Mouse (Mus musculus): ENCODE results near the gene Asb8. TPM values are rescaled to one million over a fixed set of nuclear protein-coding genes. Genes with fewer than 3 reads are reported as not detected.

Asb8 gene
- polyA plus RNA-seq, 1 experiment from 2014 or later, result 46.7 TPM

- Histone ChIP-seq H3K27ac (peak within 1 kb of the TSS; percentile 95), H3K9me3 (no peaks in the 10 kb centered on the region), H3K27me3 (no peaks in the 10 kb centered on the region), H3K9ac (peak within 1 kb of the TSS; percentile 82), H3K36me3 (peaks cover 5% of the 10 kb centered on the region; the same call in 1 of the 2 replicates), H3K4me3 (peak within 1 kb of the TSS; percentile 85), H3K4me1 (peaks cover 13% of the 10 kb centered on the region), H3K4me2 (peak within 1 kb of the TSS; percentile 63)
- under 1% methylated on average over 30 of the region's 30 CpGs for WGBS
- peak; percentile 21; the same call in 1 of the 2 replicates for ATAC-seq (ENCODE audit: insufficient number of reproducible peaks, low FRiP score, low TSS enrichment, low read depth)
These were observed 72.9 kb downstream of the Asb8 start, which contains the start of gene Pfkm for GRCm38 (mm10) chr15:98092372-98093120. Gene Pfkm (plus strand): TSS chr15:98092589.

DNA sequence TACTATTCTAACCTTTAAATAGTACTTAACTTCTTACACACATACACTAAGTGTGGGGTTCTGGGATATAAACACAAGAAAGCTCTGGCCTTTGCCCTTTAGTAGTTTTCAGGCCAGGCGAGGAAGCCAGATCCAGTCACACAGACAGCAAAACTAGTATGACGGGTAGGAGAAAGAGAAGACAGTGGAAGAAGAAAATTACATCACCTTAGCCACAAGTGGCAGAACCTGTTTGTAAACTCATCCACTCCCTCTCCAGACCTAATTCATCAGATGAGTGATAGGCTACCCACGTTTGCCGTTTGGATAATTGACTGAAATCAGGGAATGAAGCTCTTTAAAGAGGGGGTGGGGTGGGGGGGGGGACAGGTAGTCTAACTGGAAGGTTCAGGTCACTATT lies 73.6 kb downstream of the Asb8 start:
- no peak overlapping the region for H3K9ac ChIP-seq
- no peaks in the 10 kb centered on the region for H3K9me3 ChIP-seq

DNA sequence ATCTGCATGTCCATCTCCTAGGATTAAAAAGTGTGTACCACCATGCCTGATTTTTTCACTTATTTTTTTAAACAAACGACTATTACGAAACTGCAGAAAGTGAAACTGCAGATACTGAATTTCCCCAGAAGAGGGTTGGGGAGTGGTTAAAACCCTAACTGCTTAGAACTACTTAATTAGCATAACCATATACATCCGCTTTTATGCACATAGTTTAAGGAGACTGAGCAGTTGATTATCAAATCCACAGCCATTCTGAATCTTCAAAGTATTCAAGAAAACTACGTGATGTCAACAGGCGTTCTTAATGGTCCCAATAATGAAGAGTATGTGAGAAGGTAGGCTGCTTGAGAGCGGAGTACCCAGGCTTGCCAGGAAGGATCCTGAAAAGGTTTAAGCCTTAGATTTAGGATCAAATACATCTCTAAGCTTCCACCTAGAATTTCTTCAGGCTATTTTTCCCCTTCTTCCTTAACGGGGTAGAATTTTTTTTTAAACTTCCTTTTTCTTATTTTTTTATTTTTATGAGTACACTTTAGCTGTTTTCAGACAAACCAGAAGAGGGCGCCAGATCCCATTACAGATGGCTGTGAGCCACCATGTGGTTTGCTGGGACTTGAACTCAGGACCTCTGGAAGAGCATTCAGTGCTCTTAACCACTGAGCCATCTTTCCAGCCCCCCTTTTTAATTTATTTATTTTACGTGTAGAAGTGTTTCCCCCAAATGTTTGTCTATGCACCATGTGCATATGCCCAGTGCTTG lies 75.8 kb downstream of the Asb8 start:
- Histone ChIP-seq H3K4me2 (no peak overlapping the region), H3K9ac (no peak overlapping the region), H3K4me1 (peaks cover 13% of the 10 kb centered on the region), H3K27me3 (no peaks in the 10 kb centered on the region), H3K36me3 (peaks cover 19% of the 10 kb centered on the region), H3K4me3 (no peak overlapping the region), H3K9me3 (no peaks in the 10 kb centered on the region), H3K27ac (no peak overlapping the region)
- no peak for ATAC-seq (ENCODE audit: insufficient number of reproducible peaks, low FRiP score, low TSS enrichment, low read depth)
- WGBS, result 76% methylated on average over 9 of the region's 9 CpGs

More for the DNA sequence above, 73.6 kb downstream of the Asb8 start:
- H3K4me3 ChIP-seq, result peak overlapping the region; percentile 85
- ATAC-seq (ENCODE audit: insufficient number of reproducible peaks, low FRiP score, low TSS enrichment, low read depth), result no peak
- 20% methylated on average over 4 of the region's 4 CpGs for WGBS
- H3K4me1 ChIP-seq, result peaks cover 13% of the 10 kb centered on the region
- peaks cover 9% of the 10 kb centered on the region; the same call in 1 of the 2 replicates for H3K36me3 ChIP-seq
- H3K27ac ChIP-seq, result no peak overlapping the region
- H3K27me3 ChIP-seq, result no peaks in the 10 kb centered on the region
- peak overlapping the region; percentile 63 for H3K4me2 ChIP-seq

DNA sequence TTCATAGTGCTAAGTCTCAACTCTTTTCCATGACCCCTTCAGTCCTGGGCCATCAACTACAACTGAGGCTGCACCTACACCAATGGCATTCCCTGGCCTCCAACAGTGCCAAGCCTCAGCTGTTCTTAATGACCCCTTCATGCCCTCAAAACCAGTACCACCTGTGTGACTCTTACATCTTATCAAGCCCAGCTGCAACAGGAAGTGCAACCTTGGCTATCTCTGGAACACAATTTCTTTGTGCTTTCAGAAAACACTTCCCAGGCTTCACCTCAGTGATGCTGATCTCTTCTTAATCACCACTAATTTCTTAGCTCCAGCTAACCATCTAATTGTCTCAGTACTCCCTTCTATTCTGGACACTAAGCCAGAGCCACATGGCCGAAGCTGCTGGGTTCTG lies 76.5 kb downstream of the Asb8 start:
- Histone ChIP-seq H3K4me1 (peaks cover 12% of the 10 kb centered on the region), H3K27me3 (no peaks in the 10 kb centered on the region), H3K9ac (no peak overlapping the region), H3K4me2 (no peak overlapping the region), H3K4me3 (no peak overlapping the region), H3K9me3 (no peaks in the 10 kb centered on the region), H3K36me3 (peaks cover 25% of the 10 kb centered on the region), H3K27ac (no peak overlapping the region)
- no peak for ATAC-seq (ENCODE audit: insufficient number of reproducible peaks, low FRiP score, low TSS enrichment, low read depth)
- 75% methylated on average over 1 of the region's 1 CpGs for WGBS

Other genes starting within 250 kb of the Asb8 start
- 48.8 and 51.3 TPM in 2 replicates for gene Tmem106c, start 201.4 kb downstream of the Asb8 start, polyA plus RNA-seq (2015; fragmentation: Nextera tagmentation; extraction: Ambion mirVana)
- 807 and 885 TPM in 2 replicates for gene Col2a1, start 160.9 kb downstream of the Asb8 start, polyA plus RNA-seq (2015; fragmentation: Nextera tagmentation; extraction: Ambion mirVana)
- 47.5 and 77.4 TPM in 2 replicates for gene Pfkm, start 73.0 kb downstream of the Asb8 start, polyA plus RNA-seq (2015; fragmentation: Nextera tagmentation; extraction: Ambion mirVana)
- gene Senp1, start 71.9 kb downstream of the Asb8 start, polyA plus RNA-seq (2015; fragmentation: Nextera tagmentation; extraction: Ambion mirVana), result 28.6 and 29.3 TPM in 2 replicates
- gene Ccdc184, start 1.5 kb upstream of the Asb8 start, polyA plus RNA-seq (2015; fragmentation: Nextera tagmentation; extraction: Ambion mirVana), result 0.20 and 0.40 TPM in 2 replicates
- gene Olfr288, start 29.9 kb upstream of the Asb8 start, polyA plus RNA-seq (2015; fragmentation: Nextera tagmentation; extraction: Ambion mirVana), result not detected in 2 replicates
- not detected in 2 replicates for gene Gm44579, start 55.4 kb upstream of the Asb8 start, polyA plus RNA-seq (2015; fragmentation: Nextera tagmentation; extraction: Ambion mirVana)
- not detected in 2 replicates for gene Olfr287, start 55.4 kb upstream of the Asb8 start, polyA plus RNA-seq (2015; fragmentation: Nextera tagmentation; extraction: Ambion mirVana)
- not detected in 2 replicates for gene Olfr286, start 68.8 kb upstream of the Asb8 start, polyA plus RNA-seq (2015; fragmentation: Nextera tagmentation; extraction: Ambion mirVana)
- not detected in 2 replicates for gene H1fnt, start 91.7 kb upstream of the Asb8 start, polyA plus RNA-seq (2015; fragmentation: Nextera tagmentation; extraction: Ambion mirVana)
- 0.20 and 0.56 TPM in 2 replicates for gene Zfp641, start 130.5 kb upstream of the Asb8 start, polyA plus RNA-seq (2015; fragmentation: Nextera tagmentation; extraction: Ambion mirVana)
- gene Olfr285, start 151.7 kb upstream of the Asb8 start, polyA plus RNA-seq (2015; fragmentation: Nextera tagmentation; extraction: Ambion mirVana), result not detected in 2 replicates
- gene Olfr284, start 175.4 kb upstream of the Asb8 start, polyA plus RNA-seq (2015; fragmentation: Nextera tagmentation; extraction: Ambion mirVana), result not detected in 2 replicates
- gene Olfr283, start 215.3 kb upstream of the Asb8 start, polyA plus RNA-seq (2015; fragmentation: Nextera tagmentation; extraction: Ambion mirVana), result not detected in 2 replicates